Mouse (Mus musculus) embryonic facial prominence, embryonic 14.5 days (tissue): ENCODE results near the gene Inka2. TPM values are rescaled to one million over a fixed set of nuclear protein-coding genes. Genes with fewer than 3 reads are reported as not detected.
A peak's percentile ranks its signal among the peaks of the same experiment; 100 is the strongest.

Source experiments
- ATAC-seq: fragments of 200-750 bp; cut with Nextera tagmentation; 2 replicates; pipeline ENCODE4 v1.8.0; 2017; ENCODE audit warnings: low read depth, moderate number of reproducible peaks, moderate TSS enrichment
- DNase-seq: peaks from one replicate; pipeline ENCODE4 v3.0.0-alpha.2; 2015; ENCODE audit warnings: low spot score
- H3K27ac ChIP-seq: fragments of 300-500 bp; sonication (generic); replicated peaks from 2 replicates; pipeline ENCODE4 v1.5.1; 2014; ENCODE audit warnings: low read depth, mild to moderate bottlenecking, low read length, moderate library complexity
- H3K27me3 ChIP-seq: fragments of 300-500 bp; sonication (generic); replicated peaks from 2 replicates; pipeline ENCODE4 v1.6.1; 2014; ENCODE audit warnings: low read length; ENCODE audit not compliant: control insufficient read depth, insufficient read depth
- H3K36me3 ChIP-seq: fragments of 300-500 bp; sonication (generic); 2 replicates; pipeline ENCODE4 v1.6.1; 2014; ENCODE audit warnings: low read length, mixed read lengths; ENCODE audit not compliant: control insufficient read depth, insufficient read depth
- H3K4me1 ChIP-seq: fragments of 300-500 bp; sonication (generic); 2 replicates; pipeline ENCODE4 v1.6.1; 2014; ENCODE audit warnings: antibody characterized with exemption, low read length; ENCODE audit not compliant: control insufficient read depth, insufficient read depth
- H3K4me2 ChIP-seq: fragments of 300-500 bp; sonication (generic); 2 replicates; pipeline ENCODE4 v1.6.1; 2014; ENCODE audit warnings: low read depth, mild to moderate bottlenecking, low read length, moderate library complexity, mixed read lengths
- H3K4me3 ChIP-seq: fragments of 300-500 bp; sonication (generic); 2 replicates; pipeline ENCODE4 v1.5.1; 2014; ENCODE audit warnings: low read depth, mild to moderate bottlenecking, low read length
- H3K9ac ChIP-seq: fragments of 300-500 bp; sonication (generic); 2 replicates; pipeline ENCODE4 v1.6.1; 2014; ENCODE audit warnings: low read depth, mild to moderate bottlenecking, low read length, moderate library complexity, mixed read lengths
- H3K9me3 ChIP-seq: fragments of 300-500 bp; sonication (generic); 2 replicates; pipeline ENCODE4 v1.6.1; 2016; ENCODE audit warnings: low read length; ENCODE audit not compliant: control insufficient read depth
- WGBS: fragments of 180-500 bp; shearing (Covaris S2); extraction: QIAGEN DNeasy Blood & Tissue Kit; methylation state at CpG from one replicate; pipeline ENCODE4 v1.1.7; 2014; 5-methylcytosine and 5-hydroxymethylcytosine counted together
- polyA plus RNA-seq: library from polyadenylated mRNA; unstranded; fragments of >200 nt; fragmentation: Nextera tagmentation; extraction: Ambion mirVana; gene quantifications from 2 replicates; pipeline ENCODE4 v1.2.1, GENCODE M21; 2014

The Inka2 gene
- polyA plus RNA-seq, result 2.5 and 2.8 TPM in 2 replicates

- ATAC-seq (peak; percentile 95), DNase-seq (peak; percentile 94)
- Histone ChIP-seq H3K9me3 (no peaks in the 10 kb centered on the region), H3K9ac (peak within 1 kb of the TSS; percentile 66), H3K4me3 (peak within 1 kb of the TSS; percentile 56), H3K4me2 (peak within 1 kb of the TSS; percentile 91), H3K27ac (peak within 1 kb of the TSS; percentile 31; the same call in 1 of the 2 replicates), H3K27me3 (peaks cover 18% of the 10 kb centered on the region), H3K36me3 (no peaks in the 10 kb centered on the region), H3K4me1 (peaks cover 5% of the 10 kb centered on the region)
- WGBS, result 6% methylated on average over 38 of the region's 43 CpGs
Measured at GRCm38 (mm10) chr3:105704031-105705008, at the start of gene Inka2. Gene Inka2, plus strand, starts transcription at chr3:105704599.

- Histone ChIP-seq H3K27me3 (no peaks in the 10 kb centered on the region), H3K4me3 (no peak overlapping the region), H3K27ac (no peak overlapping the region), H3K9me3 (no peaks in the 10 kb centered on the region), H3K36me3 (no peaks in the 10 kb centered on the region), H3K9ac (no peak overlapping the region), H3K4me1 (no peaks in the 10 kb centered on the region), H3K4me2 (no peak overlapping the region)
- DNase-seq (no peak), ATAC-seq (no peak)
- WGBS, result 90% methylated on average over 11 of the region's 11 CpGs
Measured at GRCm38 (mm10) chr3:105655031-105655585, 49.3 kb upstream of the Inka2 start.

GRCm38 (mm10) chr3:105660530-105660929 is 43.9 kb upstream of the Inka2 start:
- Histone ChIP-seq H3K4me3 (no peak overlapping the region), H3K9me3 (no peaks in the 10 kb centered on the region), H3K27me3 (no peaks in the 10 kb centered on the region), H3K27ac (no peak overlapping the region), H3K4me2 (no peak overlapping the region), H3K9ac (no peak overlapping the region), H3K36me3 (no peaks in the 10 kb centered on the region), H3K4me1 (no peaks in the 10 kb centered on the region)
- WGBS, result 58% methylated on average over 2 of the region's 2 CpGs
- DNase-seq (no peak), ATAC-seq (no peak)

- 63% methylated on average over 8 of the region's 8 CpGs for WGBS
- H3K9me3 ChIP-seq, result no peaks in the 10 kb centered on the region
- no peak overlapping the region for H3K9ac ChIP-seq
- no peak overlapping the region for H3K4me3 ChIP-seq
- no peaks in the 10 kb centered on the region for H3K4me1 ChIP-seq
- DNase-seq (no peak), ATAC-seq (no peak)
- H3K36me3 ChIP-seq, result no peaks in the 10 kb centered on the region
- H3K27ac ChIP-seq, result no peak overlapping the region
- H3K27me3 ChIP-seq, result no peaks in the 10 kb centered on the region
- no peak overlapping the region for H3K4me2 ChIP-seq
Measured at GRCm38 (mm10) chr3:105663043-105663442, 41.4 kb upstream of the Inka2 start.

GRCm38 (mm10) chr3:105665105-105665765 is 39.2 kb upstream of the Inka2 start:
- DNase-seq (no peak), ATAC-seq (no peak)
- Histone ChIP-seq H3K9me3 (no peaks in the 10 kb centered on the region), H3K36me3 (no peaks in the 10 kb centered on the region), H3K27me3 (no peaks in the 10 kb centered on the region), H3K4me1 (no peaks in the 10 kb centered on the region), H3K4me2 (no peak overlapping the region), H3K9ac (no peak overlapping the region), H3K27ac (no peak overlapping the region), H3K4me3 (no peak overlapping the region)
- 73% methylated on average over 9 of the region's 9 CpGs for WGBS

- no peaks in the 10 kb centered on the region for H3K9me3 ChIP-seq
- H3K36me3 ChIP-seq, result no peaks in the 10 kb centered on the region
- no peak overlapping the region for H3K9ac ChIP-seq
- DNase-seq (no peak), ATAC-seq (no peak)
- H3K27me3 ChIP-seq, result no peaks in the 10 kb centered on the region
- no peak overlapping the region for H3K4me2 ChIP-seq
- 56% methylated on average over 4 of the region's 4 CpGs for WGBS
- H3K4me1 ChIP-seq, result no peaks in the 10 kb centered on the region
- H3K4me3 ChIP-seq, result no peak overlapping the region
- no peak overlapping the region for H3K27ac ChIP-seq
Measured at GRCm38 (mm10) chr3:105666996-105667523, 37.3 kb upstream of the Inka2 start.

GRCm38 (mm10) chr3:105668161-105668560 is 36.2 kb upstream of the Inka2 start:
- Histone ChIP-seq H3K4me1 (no peaks in the 10 kb centered on the region), H3K36me3 (no peaks in the 10 kb centered on the region), H3K9ac (no peak overlapping the region), H3K27ac (no peak overlapping the region), H3K4me2 (no peak overlapping the region), H3K4me3 (no peak overlapping the region), H3K9me3 (no peaks in the 10 kb centered on the region), H3K27me3 (no peaks in the 10 kb centered on the region)
- no peak for DNase-seq
- 51% methylated on average over 9 of the region's 9 CpGs for WGBS
- no peak for ATAC-seq

- Histone ChIP-seq H3K4me3 (no peak overlapping the region), H3K36me3 (no peaks in the 10 kb centered on the region), H3K27me3 (no peaks in the 10 kb centered on the region), H3K9ac (no peak overlapping the region), H3K4me1 (no peaks in the 10 kb centered on the region), H3K27ac (no peak overlapping the region), H3K9me3 (no peaks in the 10 kb centered on the region), H3K4me2 (no peak overlapping the region)
- WGBS, result 89% methylated on average over 3 of the region's 3 CpGs
- ATAC-seq (no peak), DNase-seq (no peak)
Measured at GRCm38 (mm10) chr3:105669776-105670175, 34.6 kb upstream of the Inka2 start.
